Mouse (Mus musculus): ENCODE measurements around the gene Ptov1. TPM values are rescaled to one million over a fixed set of nuclear protein-coding genes. Genes with fewer than 3 reads are reported as not detected.

Ptov1 gene
- total and polyA plus RNA-seq, 3 experiments, result 46.4 to 168 TPM; not detected in 1

GRCm38 (mm10) chr7:44894175-44894574 lies 24.6 kb upstream of the Ptov1 start:
- Histone ChIP-seq H3K4me1 (ENCODE audit: control insufficient read depth in 1 of 2, insufficient read depth in 2 of 2, low read length in 2 of 2) (peaks cover 0 to 25% of the 10 kb centered on the region in 2 experiments; a peak in 2 of 4 replicates), H3K79me2 (ENCODE audit: control insufficient read depth, insufficient read depth, low read length, poor library complexity) (peaks cover 22% of the 10 kb centered on the region)
- no peak for TF ChIP-seq TBP (IDR thresholded peaks at IDR 0.05; ENCODE audit: low read depth, low read length)
- peak; percentile 68 for TF ChIP-seq MAFK (IDR thresholded peaks at IDR 0.05; ENCODE audit: borderline replicate concordance, low read depth, low read length)

GRCm38 (mm10) chr7:44893197-44893596 lies 23.6 kb upstream of the Ptov1 start:
- peak overlapping the region; percentile 28 for H3K9ac ChIP-seq (ENCODE audit: control insufficient read depth, low read depth, low read length, poor library complexity, severe bottlenecking)
- no peaks in the 10 kb centered on the region for H3K27me3 ChIP-seq (ENCODE audit: control insufficient read depth in 1 of 2, insufficient read depth in 2 of 2, low read length in 2 of 2)

More at GRCm38 (mm10) chr7:44894175-44894574, 24.6 kb upstream of the Ptov1 start:
- H3K36me3 ChIP-seq (ENCODE audit: control insufficient read depth in 1 of 2, insufficient read depth in 2 of 2, low read length in 2 of 2), result peaks cover 0 to 10% of the 10 kb centered on the region in 2 experiments; a peak in 2 of 4 replicates
- no peak overlapping the region for H3K9ac ChIP-seq (ENCODE audit: control insufficient read depth, low read depth, low read length, poor library complexity, severe bottlenecking)
- DNase-seq (ENCODE audit: low read depth, low spot score), result no peak
- H3K9me3 ChIP-seq (replicated peaks; ENCODE audit: insufficient read depth, low read length), result no peaks in the 10 kb centered on the region
- H3K27ac ChIP-seq (ENCODE audit: control insufficient read depth, low read depth, low read length), result no peak overlapping the region
- H3K27me3 ChIP-seq (ENCODE audit: control insufficient read depth in 1 of 2, insufficient read depth in 2 of 2, low read length in 2 of 2), result no peaks in the 10 kb centered on the region
- no peak overlapping the region for H3K4me3 ChIP-seq (ENCODE audit: control insufficient read depth in 1 of 2, insufficient read depth in 1 of 2, low read depth in 2 of 2, low read length in 2 of 2)

GRCm38 (mm10) chr7:44892276-44892921 lies 22.8 kb upstream of the Ptov1 start, which contains the start of gene Med25:
TSS of gene Med25 (minus strand) at chr7:44892712.
- peak within 1 kb of the TSS; percentile 63 to 88 for H3K4me3 ChIP-seq (ENCODE audit: control insufficient read depth in 1 of 2, insufficient read depth in 1 of 2, low read depth in 2 of 2, low read length in 2 of 2)
- H3K36me3 ChIP-seq (ENCODE audit: control insufficient read depth in 1 of 2, insufficient read depth in 2 of 2, low read length in 2 of 2), result peaks cover 0 to 10% of the 10 kb centered on the region in 2 experiments; a peak in 2 of 4 replicates
- no peaks in the 10 kb centered on the region for H3K9me3 ChIP-seq (replicated peaks; ENCODE audit: insufficient read depth, low read length)
- DNase-seq (ENCODE audit: low read depth, low spot score), result peak; percentile 95
- peak within 1 kb of the TSS; percentile 95 for H3K27ac ChIP-seq (ENCODE audit: control insufficient read depth, low read depth, low read length)
- peak within 1 kb of the TSS; percentile 83 for H3K9ac ChIP-seq (ENCODE audit: control insufficient read depth, low read depth, low read length, poor library complexity, severe bottlenecking)
- no peaks in the 10 kb centered on the region for H3K27me3 ChIP-seq (ENCODE audit: control insufficient read depth in 1 of 2, insufficient read depth in 2 of 2, low read length in 2 of 2)
- peaks cover 24% of the 10 kb centered on the region for H3K79me2 ChIP-seq (ENCODE audit: control insufficient read depth, insufficient read depth, low read length, poor library complexity)
- H3K4me1 ChIP-seq (ENCODE audit: control insufficient read depth in 1 of 2, insufficient read depth in 2 of 2, low read length in 2 of 2), result peaks cover 0 to 25% of the 10 kb centered on the region in 2 experiments; a peak in 2 of 4 replicates
- TF ChIP-seq NELFE (IDR thresholded peaks at IDR 0.05; ENCODE audit: low read depth, low read length), result peak; percentile 96
- no peak for TF ChIP-seq UBTF (IDR thresholded peaks at IDR 0.05; ENCODE audit: borderline replicate concordance, insufficient read depth, low read depth, low read length)
- TF ChIP-seq ELF1 (IDR thresholded peaks at IDR 0.05; ENCODE audit: low read depth, low read length), result peak; percentile 40; the same call in 1 of the 2 replicates
- TF ChIP-seq MYB (IDR thresholded peaks at IDR 0.05; ENCODE audit: low read depth, low read length), result peak; percentile 22; the same call in 1 of the 2 replicates
- TF ChIP-seq TCF12 (IDR thresholded peaks at IDR 0.05; ENCODE audit: low read depth, low read length), result peak; percentile 54; the same call in 1 of the 2 replicates
- no peak for TF ChIP-seq CHD2 (IDR thresholded peaks at IDR 0.05; ENCODE audit: low read length)
- TF ChIP-seq ZNF384 (IDR thresholded peaks at IDR 0.05; ENCODE audit: low read depth, low read length), result no peak
- TF ChIP-seq ZMIZ1 (IDR thresholded peaks at IDR 0.05; ENCODE audit: low read depth, low read length), result 0 out of 2 replicates have a peak, but pooled peaks have one; percentile 39
- TF ChIP-seq USF2 (IDR thresholded peaks at IDR 0.05; ENCODE audit: borderline replicate concordance in 1 of 2, insufficient read depth in 1 of 2, low read depth in 1 of 2, low read length in 2 of 2), result no peak
- TF ChIP-seq POLR2AphosphoS2 (IDR thresholded peaks at IDR 0.05; ENCODE audit: low read length), result peak; percentile 79; the same call in 1 of the 2 replicates
- TF ChIP-seq ZC3H11A (IDR thresholded peaks at IDR 0.05; ENCODE audit: low read depth, low read length), result no peak
- no peak for TF ChIP-seq CHD1 (IDR thresholded peaks at IDR 0.05; ENCODE audit: low read depth, low read length)
- no peak for TF ChIP-seq JUND (IDR thresholded peaks at IDR 0.05; ENCODE audit: low read depth, low read length)
- no peak for TF ChIP-seq BHLHE40 (IDR thresholded peaks at IDR 0.05; ENCODE audit: borderline replicate concordance, low read depth, low read length)
- TF ChIP-seq MEF2A (IDR thresholded peaks at IDR 0.05; ENCODE audit: extremely low read depth, insufficient replicate concordance, low read depth, low read length, poor library complexity, severe bottlenecking), result no peak
- TF ChIP-seq MAX (IDR thresholded peaks at IDR 0.05; ENCODE audit: low read length), result no peak
- TF ChIP-seq MXI1 (IDR thresholded peaks at IDR 0.05; ENCODE audit: low read depth, low read length), result peak; percentile 84
- TF ChIP-seq SMC3 (IDR thresholded peaks at IDR 0.05; ENCODE audit: low read depth, low read length), result no peak
- TF ChIP-seq GABPA (IDR thresholded peaks at IDR 0.05; ENCODE audit: low read depth, low read length), result no peak
- TF ChIP-seq ZKSCAN1 (IDR thresholded peaks at IDR 0.05; ENCODE audit: low read depth, low read length), result no peak

More at GRCm38 (mm10) chr7:44893197-44893596, 23.6 kb upstream of the Ptov1 start:
- Histone ChIP-seq H3K36me3 (ENCODE audit: control insufficient read depth in 1 of 2, insufficient read depth in 2 of 2, low read length in 2 of 2) (peaks cover 0 to 10% of the 10 kb centered on the region in 2 experiments; a peak in 2 of 4 replicates), H3K9me3 (replicated peaks; ENCODE audit: insufficient read depth, low read length) (no peaks in the 10 kb centered on the region), H3K4me3 (ENCODE audit: control insufficient read depth in 1 of 2, insufficient read depth in 1 of 2, low read depth in 2 of 2, low read length in 2 of 2) (peak overlapping the region; percentile 13 to 63; a peak in 3 of 4 replicates), H3K79me2 (ENCODE audit: control insufficient read depth, insufficient read depth, low read length, poor library complexity) (peaks cover 24% of the 10 kb centered on the region), H3K4me1 (ENCODE audit: control insufficient read depth in 1 of 2, insufficient read depth in 2 of 2, low read length in 2 of 2) (peaks cover 0 to 25% of the 10 kb centered on the region in 2 experiments; a peak in 2 of 4 replicates), H3K27ac (ENCODE audit: control insufficient read depth, low read depth, low read length) (no peak overlapping the region)
- peak; percentile 40 for DNase-seq (ENCODE audit: low read depth, low spot score)
- no peak for TF ChIP-seq MAFK (IDR thresholded peaks at IDR 0.05; ENCODE audit: borderline replicate concordance, low read depth, low read length)
- no peak for TF ChIP-seq POLR2A (IDR thresholded peaks at IDR 0.05; ENCODE audit: control insufficient read depth in 1 of 2, insufficient read depth in 1 of 2, low read depth in 1 of 2, low read length in 2 of 2, poor library complexity in 1 of 2)
- TF ChIP-seq BHLHE40 (IDR thresholded peaks at IDR 0.05; ENCODE audit: borderline replicate concordance, low read depth, low read length), result no peak
